Mouse (Mus musculus): Measurements from ENCODE around the gene Kcnn3. TPM values are rescaled to one million over a fixed set of nuclear protein-coding genes. Genes with fewer than 3 reads are reported as not detected.
A peak's percentile ranks its signal among the peaks of the same experiment; 100 is the strongest.

Kcnn3 gene
- 11.4 and 15.8 TPM in 2 replicates for polyA plus RNA-seq (2012; rRNA removed)

DNA sequence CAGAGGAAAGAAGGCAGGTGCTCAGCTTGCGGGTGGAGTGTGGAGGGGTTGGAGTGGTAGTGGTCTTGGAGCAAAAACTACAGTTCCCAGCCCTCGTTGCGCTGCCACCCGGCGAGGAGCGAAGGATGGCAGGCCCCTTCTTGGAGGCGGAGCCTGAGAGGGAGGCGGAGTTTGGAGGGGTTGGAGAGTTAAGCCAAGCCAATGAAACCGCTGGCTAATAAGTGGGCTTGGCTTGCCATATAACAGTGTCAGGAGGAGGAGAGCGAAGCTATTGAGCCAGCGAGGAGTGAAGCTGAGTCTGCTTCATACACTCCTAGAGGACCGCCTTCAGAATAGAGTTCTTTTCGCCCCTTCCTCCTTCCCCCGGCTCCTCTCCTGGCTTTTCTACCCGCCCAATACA, at the start of gene Kcnn3:
Gene Kcnn3 (plus strand): TSS at position 271 of the 400 bp plus-strand sequence.
- DNase-seq (ENCODE audit: extremely low spot score in 1 of 2, low spot score in 1 of 2): peak; percentile 85 to 92

DNA sequence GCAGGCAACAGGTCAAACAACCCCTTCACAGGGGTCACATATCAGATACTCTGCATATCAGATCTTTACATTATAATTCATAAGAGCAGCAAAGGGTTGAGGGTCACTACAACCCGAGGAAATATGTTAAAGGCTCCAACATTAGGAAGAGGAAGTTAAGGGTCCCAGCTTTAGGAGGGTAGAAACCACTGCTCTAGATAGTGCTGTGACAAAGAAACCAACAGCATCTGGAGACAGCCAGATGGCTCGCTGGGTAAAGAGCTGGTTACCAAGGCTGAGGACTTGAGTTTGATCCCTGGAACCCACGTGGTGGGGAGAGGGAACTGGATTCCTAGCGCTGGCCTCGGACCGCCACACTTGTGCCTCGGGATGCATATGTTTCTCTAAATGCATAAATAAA, 47.7 kb upstream of the Kcnn3 start:
- DNase-seq (ENCODE audit: extremely low spot score in 1 of 2, low spot score in 1 of 2): no peak

DNA sequence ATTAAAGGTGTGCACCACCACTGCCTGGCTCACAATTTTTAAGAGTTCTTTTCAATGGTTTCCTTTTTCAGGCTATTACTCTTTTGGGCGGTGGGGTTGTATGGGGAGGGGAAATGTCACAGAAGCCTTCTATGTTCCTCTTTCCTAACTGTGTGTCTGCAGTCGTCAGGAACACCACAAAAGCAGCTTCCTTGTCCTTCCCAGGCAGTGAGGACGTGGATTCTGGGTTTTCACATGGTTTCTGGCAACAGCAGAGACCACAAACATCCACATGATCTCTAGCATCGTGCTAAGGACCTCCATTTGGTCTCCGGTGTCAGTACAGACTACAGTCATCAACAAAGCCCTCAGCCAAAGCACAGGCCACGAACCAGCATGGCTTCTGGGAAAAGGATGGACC, 46.1 kb upstream of the Kcnn3 start:
- no peak for DNase-seq (ENCODE audit: extremely low spot score in 1 of 2, low spot score in 1 of 2)

DNA sequence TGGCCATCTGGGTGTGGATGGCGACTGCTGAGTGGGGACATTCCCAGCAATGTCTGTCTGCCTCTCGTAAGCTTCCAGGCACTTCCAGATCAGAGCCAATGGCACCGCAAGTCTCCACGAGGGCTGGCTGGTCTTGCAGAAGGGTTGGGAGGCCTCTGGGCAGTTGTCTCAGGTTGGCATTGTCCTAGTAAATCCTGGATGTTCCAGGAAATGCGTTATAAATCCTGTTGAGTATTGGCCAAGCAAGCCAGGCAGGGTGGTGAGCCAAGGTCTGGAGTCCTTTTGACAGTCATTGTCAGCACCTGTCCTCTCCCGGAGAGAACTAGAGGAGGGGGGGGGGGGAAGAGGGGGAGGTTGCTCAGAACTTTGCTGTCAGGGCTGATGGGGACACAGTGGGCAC, 40.9 kb upstream of the Kcnn3 start:
- no peak for DNase-seq (ENCODE audit: extremely low spot score in 1 of 2, low spot score in 1 of 2)

DNA sequence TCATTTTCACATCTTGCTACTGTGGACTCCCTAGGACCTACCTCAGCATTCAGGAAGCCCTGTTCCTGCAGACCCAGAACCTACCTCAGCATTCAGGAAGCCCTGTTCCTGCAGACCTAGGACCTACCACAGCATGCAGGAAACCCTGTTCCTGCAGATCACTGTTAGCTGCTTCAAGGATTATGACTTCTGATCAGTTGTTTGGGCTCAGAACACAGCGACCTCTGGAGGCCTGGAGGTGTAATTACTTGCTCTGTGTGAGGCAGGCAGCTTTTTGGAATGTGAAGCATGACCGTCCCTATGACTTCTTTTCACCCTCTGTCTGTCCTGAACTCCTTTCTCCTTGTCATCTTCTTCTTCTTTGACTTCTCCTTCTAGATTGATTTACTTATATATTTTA, 38.5 kb upstream of the Kcnn3 start:
- DNase-seq (ENCODE audit: extremely low spot score in 1 of 2, low spot score in 1 of 2): no peak

DNA sequence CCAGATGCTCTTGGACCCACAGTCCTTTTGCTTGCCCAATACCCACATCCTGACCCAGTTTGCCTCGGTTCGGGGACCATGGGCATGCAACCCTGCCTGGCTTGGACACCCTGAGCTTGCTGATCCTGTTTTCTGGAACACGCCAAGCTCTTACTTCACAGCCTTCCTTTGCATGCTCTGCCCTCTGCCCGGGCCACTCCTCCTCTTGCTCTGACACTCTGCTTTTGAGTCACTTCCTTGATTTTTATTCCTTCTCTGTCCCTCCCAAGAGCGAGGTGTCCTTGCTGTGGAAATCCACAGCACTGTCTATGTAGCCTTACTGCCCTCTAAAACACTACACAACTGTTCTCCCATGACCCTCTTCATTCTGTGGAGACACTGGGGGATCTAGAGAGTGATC, 37.7 kb upstream of the Kcnn3 start:
- no peak for DNase-seq (ENCODE audit: extremely low spot score in 1 of 2, low spot score in 1 of 2)

DNA sequence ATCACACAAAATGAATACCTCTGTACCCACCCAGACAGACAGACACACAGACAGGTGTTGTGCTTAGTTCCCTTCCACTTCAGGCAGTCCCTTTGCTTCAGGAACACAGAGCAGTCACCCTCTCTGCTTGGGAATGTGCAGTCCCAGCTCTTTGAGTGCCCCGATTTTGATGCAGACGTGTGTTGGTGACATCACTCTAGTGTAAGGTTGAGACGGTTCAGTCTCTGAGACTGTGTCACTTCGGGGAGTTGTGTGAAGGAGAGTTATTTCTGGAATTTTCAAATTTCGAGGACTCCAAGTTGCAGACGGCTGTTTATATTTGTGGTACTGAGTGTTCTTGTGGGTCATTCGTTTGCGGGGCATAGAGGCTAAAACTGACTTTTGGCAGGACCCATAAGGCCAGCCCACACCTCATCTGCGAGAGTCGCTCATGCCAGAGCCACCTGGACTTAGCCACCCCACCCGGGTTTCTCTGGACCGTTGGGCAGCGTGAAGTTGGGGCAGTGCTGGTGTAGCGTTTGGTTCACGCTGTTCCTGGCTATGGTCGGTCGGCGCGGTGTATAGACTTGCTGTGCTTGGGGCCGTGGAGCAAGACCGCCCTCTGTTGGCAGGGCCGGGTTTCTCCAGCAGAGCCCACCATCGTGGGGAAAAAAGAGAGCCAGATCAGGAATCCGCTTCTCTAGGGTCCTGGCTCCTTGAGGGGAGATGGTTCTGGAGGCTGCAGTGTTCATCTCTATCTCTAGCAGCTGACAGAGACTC, 35.0 kb upstream of the Kcnn3 start:
- DNase-seq (ENCODE audit: extremely low spot score in 1 of 2, low spot score in 1 of 2): peak in 1 of 2 experiments; percentile 61

DNA sequence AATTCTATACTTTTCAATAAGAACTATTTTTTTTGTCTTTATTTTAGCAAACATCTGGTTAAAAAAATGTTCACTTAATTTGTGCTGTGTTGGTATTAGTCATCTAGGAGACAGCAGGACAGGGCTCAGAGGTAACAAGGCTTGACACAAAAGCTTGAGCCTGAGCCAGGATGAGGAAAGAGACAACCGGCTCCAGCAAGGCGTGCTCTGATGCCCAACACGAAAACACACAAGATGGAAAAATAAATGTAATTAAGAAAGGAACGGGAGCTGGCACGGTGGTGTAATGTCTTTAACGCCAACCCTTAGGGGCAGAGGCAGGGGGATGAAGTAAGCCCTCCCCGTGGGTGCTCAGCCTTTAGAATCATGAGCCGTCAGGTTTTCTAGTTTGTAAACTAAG, 33.9 kb upstream of the Kcnn3 start:
- DNase-seq (ENCODE audit: extremely low spot score in 1 of 2, low spot score in 1 of 2): no peak

DNA sequence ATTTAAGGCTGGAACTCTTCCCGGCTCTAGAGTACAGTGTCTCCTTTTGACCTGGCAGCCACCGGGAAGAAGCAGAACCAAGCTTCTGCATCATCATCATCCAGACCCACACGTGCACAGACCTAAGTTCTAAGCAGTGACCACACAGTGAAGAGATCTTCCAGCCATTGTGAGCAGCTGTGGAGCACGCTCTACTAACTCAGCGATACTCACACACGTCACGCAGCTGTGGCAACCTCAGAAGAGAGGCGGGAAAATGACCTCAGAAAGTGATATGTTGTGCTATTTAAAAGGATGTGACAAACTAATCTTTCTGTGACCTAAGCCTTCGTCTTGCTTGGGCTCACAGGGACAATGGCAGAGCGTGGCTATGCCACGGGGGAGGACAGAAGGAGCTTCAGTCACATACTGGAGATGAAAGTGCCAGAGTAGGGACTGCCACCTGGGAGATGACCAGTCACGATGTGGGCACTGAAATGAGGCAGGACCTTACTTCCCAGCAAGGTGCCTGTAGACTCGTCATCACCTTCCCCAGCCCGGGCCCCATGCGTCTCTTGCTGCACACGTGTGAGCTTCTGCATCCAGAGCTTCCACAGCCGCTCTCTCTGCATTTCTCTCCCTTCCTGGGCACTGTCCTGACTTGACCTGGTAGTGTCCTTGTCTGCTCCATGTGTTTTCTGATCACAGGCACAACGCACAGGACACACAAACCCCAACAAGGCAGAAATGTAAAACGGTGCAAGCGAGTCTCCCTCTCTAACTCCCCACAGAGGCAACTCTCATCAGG, 32.9 kb upstream of the Kcnn3 start:
- no peak for DNase-seq (ENCODE audit: extremely low spot score in 1 of 2, low spot score in 1 of 2)

DNA sequence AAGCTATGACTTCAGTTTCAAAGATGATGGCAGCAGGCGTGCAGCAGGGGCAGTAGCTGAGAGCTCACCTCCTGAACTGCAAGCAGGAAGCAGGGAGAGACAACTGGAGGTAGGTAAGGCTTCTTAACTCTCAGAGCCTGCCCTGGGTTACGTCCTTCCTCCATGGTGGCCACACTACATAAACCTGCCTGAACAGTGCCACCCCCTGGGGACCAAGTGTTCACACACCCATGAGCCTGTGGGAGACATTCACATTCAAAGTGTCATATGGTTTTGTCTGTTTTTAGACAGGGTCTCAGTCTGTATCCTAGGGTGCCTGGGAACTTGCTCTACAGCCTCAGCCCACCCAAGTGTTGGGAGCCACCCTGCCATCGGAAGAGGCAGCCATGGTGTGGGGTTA, 29.2 kb upstream of the Kcnn3 start:
- no peak for DNase-seq (ENCODE audit: extremely low spot score in 1 of 2, low spot score in 1 of 2)

DNA sequence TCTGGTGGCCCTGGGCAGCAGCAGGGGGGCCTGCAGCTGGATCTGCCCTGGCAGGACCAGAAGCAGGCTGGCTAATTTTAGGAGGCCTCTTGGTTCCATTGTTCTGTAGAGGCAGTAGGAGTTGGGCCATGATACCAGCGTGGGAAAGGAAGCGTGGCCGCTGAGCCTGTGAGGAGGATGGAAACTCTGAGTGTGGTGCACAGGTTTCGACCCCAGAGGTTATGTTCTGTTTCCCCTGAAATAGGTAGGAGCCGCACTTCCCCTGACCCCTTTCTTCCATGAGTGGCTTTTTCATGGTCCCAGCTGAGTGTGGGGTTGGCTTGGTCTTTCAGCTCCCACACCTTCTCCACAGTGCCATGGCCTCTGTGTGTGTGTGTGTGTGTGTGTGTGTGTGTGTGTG, 28.4 kb upstream of the Kcnn3 start:
- no peak for DNase-seq (ENCODE audit: extremely low spot score in 1 of 2, low spot score in 1 of 2)

DNA sequence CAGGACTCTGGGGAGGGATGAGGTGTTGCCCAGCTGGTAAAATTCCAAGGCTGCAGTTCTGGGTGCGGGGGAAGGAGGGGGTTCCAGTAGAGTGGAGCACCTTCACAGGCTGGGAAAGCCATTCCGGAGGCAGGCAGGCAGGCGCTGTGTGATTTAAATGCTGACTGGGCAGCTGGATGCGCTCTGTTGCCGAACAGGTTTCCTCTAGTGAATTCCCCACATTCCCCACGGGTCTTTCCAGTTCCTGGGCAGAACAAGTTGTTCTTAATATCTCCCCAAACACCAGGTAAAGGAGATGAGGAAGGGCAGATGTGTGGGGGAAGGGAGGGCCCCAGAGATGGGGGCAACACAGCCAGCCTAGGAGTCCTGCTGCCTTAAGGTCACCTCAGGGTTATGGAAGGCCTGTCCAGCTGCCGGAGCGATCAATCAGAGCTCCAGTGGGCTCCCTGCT, 27.2 kb upstream of the Kcnn3 start:
- DNase-seq (ENCODE audit: extremely low spot score in 1 of 2, low spot score in 1 of 2): no peak

DNA sequence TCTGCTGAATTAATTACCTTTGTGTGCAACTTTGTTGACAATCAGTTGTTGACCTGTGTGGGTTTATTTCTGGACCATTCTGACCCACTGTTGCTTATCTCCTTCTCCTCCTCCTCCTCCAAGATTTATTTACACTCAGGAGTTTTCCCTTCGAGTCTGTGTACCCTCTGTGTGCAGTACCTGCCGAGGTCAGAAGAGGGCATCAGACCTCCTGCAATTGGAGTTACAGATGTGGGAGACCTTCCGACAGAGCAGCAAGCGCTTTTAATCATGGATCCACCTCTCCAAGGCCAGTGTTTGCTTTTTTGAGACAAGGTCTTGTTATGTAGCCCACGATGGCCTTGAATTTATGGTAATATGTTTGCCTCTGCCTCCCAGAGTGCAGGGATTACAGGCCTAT, 25.3 kb upstream of the Kcnn3 start:
- DNase-seq (ENCODE audit: extremely low spot score in 1 of 2, low spot score in 1 of 2): no peak

DNA sequence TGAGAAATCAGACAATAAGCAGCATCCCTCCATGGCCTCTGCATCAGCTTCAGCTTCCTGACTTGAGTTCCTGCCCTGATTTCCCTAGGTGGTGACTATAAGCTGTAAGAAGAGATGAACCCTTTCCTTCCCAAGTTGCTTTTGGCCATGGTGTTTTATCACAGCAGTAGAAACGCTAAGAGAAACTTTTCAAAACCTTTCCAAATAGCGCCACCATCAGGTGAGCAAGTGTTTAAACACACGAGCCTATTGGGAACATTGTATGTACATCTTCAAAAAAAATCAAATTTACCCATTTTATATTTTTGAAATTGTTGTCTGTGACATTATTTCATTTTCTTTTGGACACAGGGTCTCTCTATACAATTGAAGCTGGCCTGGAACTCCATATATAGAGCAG, 23.6 kb upstream of the Kcnn3 start:
- no peak for DNase-seq (ENCODE audit: extremely low spot score in 1 of 2, low spot score in 1 of 2)

DNA sequence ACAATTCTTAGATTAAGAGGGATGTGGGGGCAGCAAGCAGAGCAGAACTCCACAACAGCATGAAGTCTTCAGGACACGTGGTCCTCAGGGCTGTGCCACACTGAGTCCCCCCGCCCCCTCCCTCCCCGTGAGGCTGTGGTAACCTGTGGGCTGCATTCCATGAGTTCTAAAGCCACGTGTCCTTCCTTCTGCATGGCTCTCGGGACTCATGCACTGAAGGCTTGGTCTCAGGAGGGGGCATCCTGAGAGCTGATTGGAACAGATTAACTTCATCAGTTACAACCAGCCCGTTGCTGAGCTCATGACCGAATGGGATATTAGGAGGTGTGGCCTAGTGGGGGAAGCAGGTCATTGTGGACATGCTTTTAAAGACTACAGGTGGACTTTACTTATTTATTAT, 20.3 kb upstream of the Kcnn3 start:
- no peak for DNase-seq (ENCODE audit: extremely low spot score in 1 of 2, low spot score in 1 of 2)

DNA sequence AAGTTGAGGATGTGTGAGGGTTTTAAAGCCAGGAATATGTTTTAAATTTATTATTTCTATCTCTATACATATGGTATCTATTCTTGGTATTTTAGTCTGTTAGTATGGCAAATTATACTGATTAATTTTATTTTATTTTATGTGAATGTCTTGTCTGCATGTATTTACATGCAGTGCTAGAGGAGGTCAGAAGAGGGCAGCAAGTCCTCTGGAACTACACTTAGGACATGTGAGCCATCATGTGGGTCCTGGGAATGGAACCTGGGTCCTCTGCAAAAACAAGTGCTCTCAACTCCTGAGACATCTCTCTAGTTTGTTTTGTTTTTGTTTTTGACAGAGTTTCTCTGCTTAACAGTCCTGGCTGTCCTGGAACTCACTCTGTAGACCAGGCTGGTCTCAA, 18.5 kb upstream of the Kcnn3 start:
- DNase-seq (ENCODE audit: extremely low spot score in 1 of 2, low spot score in 1 of 2): no peak

DNA sequence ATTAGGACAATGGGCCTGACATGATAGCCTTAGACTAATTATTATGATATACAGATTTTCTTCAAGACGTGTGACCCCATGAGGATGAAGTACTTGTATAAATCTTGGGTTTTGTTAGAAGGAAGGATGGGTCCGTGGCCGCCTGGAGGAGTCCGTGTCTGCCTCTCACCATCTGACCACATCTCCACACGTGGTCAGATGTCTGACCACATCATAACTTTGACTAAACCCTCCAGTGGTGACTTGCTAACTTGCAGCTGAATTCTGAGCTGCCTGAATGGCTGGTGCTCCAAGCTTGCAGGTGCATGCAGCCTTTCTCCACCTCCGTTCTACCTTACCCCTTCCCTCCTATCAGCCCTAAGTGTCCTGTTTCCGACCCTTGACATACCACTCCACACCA, 17.4 kb upstream of the Kcnn3 start:
- no peak for DNase-seq (ENCODE audit: extremely low spot score in 1 of 2, low spot score in 1 of 2)

DNA sequence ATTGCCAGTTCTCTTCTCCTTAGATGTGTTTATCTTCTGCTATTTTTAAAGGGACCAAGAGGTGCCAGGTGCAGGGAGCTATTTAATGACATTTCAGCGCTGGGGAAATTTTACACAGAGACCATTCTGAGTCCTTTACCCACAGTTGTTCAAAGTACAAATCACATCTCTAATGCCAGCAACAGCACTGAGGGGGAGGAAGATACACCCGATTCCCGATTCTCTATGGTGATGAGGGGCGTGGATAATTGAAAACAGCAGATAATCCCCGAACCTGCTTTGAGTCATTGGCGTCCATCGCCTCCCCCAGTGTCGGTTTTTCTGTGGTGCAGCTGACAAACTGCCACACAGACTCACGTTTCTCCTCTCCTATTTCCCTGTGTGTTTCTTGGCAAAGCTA, 11.9 kb upstream of the Kcnn3 start:
- no peak for DNase-seq (ENCODE audit: extremely low spot score in 1 of 2, low spot score in 1 of 2)

DNA sequence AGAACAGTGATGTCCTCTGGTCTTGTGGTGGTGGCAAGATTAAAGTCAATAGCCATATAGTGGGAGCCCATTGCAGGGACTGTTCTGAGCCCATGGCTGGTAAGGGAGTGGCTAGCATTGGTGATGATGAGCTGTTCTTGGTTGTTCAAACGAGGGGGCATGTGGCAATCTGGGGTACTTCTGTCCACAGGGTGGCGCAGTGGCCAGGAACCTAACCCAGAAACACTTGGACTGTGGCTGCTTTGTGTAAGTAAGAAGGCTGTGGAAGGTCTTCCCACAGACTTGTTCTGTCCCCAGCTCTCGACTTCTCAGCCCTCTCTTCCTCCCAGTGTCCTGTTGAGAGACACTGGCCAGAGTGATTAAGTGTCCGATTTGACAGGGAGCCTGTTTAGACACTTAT, 9.0 kb upstream of the Kcnn3 start:
- DNase-seq (ENCODE audit: extremely low spot score in 1 of 2, low spot score in 1 of 2): peak in 1 of 2 experiments; percentile 70

DNA sequence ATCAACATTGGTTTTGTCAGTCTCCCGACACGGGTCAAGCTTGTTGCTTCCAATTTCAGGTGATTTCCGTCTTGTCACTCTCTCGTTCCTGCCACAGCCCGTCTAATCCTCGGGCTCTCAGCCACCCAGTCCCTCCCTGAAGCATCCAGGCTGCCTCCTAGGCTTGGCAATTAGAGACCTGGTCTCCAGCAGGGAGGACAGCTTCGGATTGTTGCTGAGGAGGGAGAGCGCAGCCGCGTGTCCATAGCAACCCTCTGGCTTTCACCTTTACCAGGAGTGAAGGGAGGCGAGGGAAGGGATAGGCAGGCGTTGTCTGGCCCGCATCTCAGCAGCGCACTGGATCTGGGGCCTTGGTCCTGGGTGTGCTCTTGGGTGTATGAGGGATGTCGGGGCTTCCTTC, 8.6 kb upstream of the Kcnn3 start:
- no peak for DNase-seq (ENCODE audit: extremely low spot score in 1 of 2, low spot score in 1 of 2)

DNA sequence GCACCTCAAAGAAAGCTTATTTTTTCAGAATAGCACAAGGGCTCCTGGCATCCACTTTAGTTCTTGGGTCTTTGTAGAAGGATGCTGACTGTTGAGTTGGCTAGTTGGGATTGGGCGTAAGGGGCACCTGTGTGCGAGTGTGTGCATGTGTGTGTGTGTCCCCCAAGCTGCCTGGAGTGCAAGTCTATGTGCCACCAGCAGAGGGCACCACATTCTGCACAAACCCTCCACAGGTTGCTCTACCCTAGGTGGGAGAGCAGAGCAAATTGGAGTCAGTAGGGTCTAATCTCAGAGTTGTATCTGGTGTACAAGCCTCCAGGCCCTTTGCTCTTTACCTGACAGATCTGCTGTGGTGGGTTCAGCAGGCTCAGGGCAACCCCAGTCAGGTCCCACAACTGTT, 7.7 kb upstream of the Kcnn3 start:
- no peak for DNase-seq (ENCODE audit: extremely low spot score in 1 of 2, low spot score in 1 of 2)

DNA sequence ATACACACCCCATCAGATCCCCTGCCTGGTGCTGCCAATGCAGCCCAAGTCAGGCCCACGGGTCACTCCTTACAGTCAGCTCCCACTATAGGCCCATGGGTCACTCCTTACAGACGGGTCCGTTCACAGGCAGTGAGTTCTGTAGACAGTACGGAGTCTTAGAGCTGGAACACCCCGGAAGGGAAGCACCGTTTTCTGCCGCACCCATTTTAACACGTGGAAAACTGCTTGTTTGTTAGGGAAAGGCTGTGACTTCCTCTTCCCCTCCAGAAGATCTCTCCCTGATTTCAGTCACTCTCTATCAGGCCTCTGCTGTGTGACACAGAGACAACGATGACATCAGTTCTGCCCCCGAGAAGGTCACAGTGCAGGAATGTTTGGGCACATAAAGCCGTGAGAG, 4.5 kb upstream of the Kcnn3 start:
- no peak for DNase-seq (ENCODE audit: extremely low spot score in 1 of 2, low spot score in 1 of 2)
